Mouse (Mus musculus) natural killer cell, adult 2 months (primary cell): ENCODE measurements around the gene Cd160.
A peak's percentile ranks its signal among the peaks of the same experiment; 100 is the strongest.

Experiments used
- DNase-seq, 2 experiments: peaks; one replicate each; pipeline ENCODE4 v3.0.0; 2022; ENCODE audit warnings: low spot score in 2 of 2

The Cd160 gene

GRCm38 (mm10) chr3:96828984-96829383, at the start of gene Cd160, which contains the start of gene Pdzk1:
Gene Cd160 (minus strand): TSS chr3:96829351.
Gene Pdzk1 (plus strand): TSS chr3:96829284.
- DNase-seq = no peak

DNA sequence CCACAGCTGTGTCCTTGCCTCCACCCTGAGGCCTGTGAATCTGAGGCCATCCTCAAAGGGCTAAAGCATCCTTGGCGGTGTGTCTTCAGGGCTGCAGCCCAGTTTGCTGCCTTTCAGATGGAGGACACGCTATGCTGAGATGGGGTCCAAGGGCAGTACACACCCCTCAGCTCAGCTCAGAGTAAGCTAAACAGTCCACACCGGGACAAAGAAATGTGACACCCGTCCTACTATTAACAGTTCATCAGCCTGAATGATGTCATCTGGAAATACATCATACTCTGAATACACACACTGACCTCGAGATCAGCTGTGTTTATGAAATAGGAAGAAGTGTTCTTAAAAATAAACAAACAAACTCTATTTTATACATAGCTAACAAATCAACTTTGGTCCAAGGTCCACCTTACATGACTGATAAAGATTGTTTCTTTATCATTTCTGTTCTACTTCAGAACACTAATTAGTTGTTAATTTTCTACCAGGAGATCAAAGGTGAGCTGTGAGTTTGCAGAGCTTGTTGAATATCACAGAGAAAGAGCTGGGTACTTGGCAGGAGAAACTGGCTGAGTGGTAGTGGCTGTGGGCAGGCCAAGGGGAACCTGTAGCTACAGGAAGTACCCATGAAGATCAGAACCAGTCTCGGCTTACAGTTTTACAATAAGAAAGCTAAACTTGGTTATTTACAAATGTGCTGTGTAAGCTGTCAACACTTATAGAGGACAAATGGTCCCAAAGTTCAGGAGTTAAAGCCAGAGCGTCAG, 45.8 kb upstream of the Cd160 start:
- no peak for DNase-seq

GRCm38 (mm10) chr3:96872501-96872900, 43.4 kb upstream of the Cd160 start:
- DNase-seq = no peak

DNA sequence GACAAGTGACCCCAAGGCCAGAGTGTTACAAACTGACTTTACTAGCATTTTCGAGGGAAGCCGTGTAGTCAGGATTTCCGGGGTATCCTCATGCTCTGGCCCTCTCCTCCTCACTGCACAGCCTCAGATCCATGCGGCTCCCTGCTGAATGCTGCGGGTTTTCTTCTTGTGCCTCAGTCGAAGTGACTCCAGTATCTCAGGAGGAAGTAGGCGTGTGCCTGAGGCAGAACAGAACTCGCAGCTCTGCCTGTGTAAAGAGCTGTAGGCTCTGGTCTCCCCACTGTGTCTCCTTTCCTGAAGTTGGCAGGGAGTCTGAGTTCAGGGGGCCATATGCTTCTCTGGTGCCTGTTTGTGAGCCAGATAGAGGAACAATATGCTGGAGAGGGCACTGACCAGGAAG, 41.9 kb upstream of the Cd160 start:
- DNase-seq = no peak

DNA sequence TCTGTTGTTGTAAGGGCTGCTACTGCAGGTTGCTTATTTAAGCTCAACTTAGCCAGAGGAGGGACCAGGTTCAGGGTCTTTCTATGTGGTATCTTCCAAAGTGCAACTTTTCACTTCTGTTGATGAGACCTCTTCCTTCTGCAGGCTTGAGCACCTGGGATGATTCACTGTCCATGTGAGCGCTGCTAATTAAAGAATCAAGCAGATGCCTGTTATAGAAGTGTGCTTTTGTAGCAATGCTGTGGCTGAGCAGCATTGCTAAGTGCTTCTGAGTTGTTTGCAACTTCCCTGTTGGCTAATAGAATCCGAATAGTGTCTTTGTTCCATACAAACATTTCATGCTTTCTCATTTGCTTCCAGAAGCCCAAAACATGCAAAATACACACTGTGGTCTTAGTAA, 41.1 kb upstream of the Cd160 start:
- no peak for DNase-seq

DNA sequence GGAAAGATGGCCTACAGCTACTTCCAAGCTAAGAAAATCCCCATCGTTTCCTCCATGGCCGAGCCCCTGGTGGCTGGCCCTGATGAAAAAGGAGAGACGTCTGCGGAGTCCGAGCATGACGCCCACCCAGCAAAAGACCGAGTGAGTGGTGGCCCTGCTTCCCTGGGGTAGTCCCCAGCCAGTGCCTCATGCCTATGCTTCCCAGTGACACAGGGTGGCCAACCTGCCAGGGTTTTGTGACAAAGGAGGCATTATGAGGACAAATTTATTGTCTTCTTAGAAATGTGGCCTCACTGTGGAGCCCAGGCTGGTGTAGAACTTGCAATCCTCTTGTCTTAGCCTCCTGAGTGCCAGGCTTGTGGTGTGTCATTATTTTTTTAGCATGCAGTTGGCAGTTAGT, 39.9 kb upstream of the Cd160 start:
- no peak for DNase-seq

GRCm38 (mm10) chr3:96868566-96868965, 39.4 kb upstream of the Cd160 start:
- no peak for DNase-seq

- no peak for DNase-seq
Observed at GRCm38 (mm10) chr3:96867863-96868262, 38.7 kb upstream of the Cd160 start.

- DNase-seq = no peak
Observed at GRCm38 (mm10) chr3:96860498-96860897, 31.3 kb upstream of the Cd160 start.

DNA sequence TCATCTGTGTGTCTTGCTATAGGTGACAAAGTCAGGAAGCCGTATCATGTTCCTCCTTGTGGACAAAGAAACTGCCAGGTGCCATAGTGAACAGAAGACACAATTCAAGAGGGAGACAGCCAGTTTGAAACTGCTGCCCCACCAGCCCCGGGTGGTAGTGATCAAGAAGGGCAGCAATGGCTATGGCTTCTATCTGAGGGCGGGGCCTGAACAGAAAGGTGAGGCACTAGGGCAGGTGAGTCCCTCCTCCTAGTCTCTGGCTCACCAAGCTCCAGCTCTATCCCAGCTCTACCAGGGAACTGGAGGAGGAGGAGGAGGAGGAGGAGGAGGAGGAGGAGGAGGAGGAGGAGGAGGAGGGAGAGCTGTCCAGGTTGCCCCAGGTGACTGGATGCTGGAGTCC, 26.7 kb upstream of the Cd160 start:
- no peak for DNase-seq

- DNase-seq = no peak
Observed at GRCm38 (mm10) chr3:96854376-96854775, 25.2 kb upstream of the Cd160 start.

DNA sequence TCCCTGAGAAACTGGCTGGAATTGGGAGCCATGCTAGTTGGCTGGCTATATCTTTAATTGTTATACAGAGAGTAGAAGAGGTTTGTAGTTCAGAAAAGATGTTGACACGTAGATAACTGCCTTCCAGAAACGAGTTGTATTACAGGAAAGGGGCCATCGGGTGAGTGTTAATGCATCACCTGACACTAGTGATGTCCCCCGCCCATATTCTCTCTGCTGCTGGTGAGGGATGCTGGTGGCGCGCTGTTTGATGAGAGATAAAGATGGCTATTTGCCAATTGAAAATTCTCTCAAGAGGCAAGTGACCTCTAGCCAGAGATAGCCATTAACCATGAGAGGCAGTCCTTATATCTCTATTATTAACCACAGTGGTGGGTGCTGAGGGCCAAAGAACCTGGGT, 23.4 kb upstream of the Cd160 start:
- no peak for DNase-seq

DNA sequence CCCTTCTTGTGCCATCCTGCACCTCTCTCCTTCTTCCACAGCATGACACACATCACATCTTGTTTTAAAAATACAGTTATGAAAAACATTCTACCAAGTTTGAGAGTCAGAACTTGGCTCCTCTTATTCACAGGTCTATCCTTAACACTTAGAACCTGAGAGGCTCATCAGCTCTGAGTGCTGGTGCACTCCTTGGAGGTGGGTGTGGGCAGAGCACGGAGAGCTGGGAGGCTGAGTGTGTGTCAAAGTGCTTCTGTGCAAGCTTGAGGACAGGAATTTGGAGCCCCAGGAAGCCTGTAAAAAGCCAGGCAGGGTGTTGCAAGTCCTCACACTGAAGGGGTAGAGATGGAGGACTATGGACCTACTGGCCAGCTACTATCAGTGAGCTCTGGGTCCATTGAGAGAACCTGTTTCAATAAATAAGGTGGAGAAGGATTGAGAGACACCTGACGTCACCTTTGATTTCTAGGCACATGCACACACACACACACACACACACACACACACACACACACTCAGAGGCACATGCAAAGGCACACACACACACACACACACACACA, 20.1 kb upstream of the Cd160 start:
- no peak for DNase-seq

DNA sequence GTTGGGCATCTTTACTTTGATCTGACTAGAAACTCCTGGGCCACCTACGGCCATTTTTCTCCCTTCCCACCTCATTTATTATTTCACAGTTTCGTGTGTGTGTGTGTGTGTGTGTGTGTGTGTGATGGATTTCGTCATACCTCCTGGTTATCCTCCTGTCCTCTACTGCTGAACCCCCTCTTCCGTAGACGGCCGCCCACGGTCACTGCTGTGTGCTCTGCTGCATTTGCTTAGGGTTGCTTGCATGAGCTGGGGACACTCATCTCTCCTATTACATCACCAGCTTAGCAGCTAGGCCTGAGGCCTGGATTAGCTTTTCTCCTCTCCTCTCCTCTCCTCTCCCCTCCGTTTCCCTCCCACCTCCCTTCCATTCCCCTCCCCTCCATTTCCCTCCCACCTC, 19.3 kb upstream of the Cd160 start:
- no peak for DNase-seq

GRCm38 (mm10) chr3:96847661-96848060, 18.5 kb upstream of the Cd160 start:
- peak; percentile 68 to 81 for DNase-seq

DNA sequence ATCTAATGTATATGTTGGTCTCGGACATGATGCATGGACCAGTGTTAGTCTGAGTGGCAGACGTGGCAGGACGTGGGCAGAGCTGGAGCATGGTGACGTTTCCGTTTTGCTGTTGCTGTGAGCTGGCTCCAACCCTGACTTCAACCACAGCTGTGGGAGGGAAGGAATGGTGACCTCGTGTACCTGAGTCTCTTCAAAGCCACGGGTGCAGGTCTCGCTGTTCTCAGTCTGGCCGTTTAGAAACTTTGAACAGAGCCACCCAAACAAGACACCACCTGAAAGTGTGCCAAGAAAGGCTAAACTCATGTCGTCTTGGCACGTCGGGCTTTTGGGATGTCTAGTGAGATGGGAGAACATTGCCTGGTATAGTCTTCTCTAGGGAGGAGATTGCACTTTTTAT, 17.8 kb upstream of the Cd160 start:
- peak; percentile 23 to 32 for DNase-seq

DNA sequence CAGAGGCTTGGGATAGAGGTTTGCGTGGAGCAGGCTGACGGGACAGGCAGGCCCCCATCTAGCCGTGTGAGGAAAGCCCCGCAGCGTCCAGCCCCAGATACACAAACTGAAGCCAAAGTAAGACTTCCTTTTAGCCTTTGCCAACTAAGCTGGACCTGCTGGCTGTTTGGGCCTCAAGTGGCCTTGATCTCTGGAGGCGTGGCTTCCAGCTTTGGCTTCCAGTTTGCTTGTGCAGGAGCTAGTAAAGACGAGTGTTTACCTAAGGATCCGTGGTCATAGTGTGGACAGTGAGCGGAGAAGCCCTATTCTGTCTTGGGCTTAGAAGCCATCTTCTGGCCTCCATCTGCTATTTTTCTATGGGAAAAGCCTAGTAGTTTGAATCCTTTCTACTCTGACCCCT, 16.7 kb upstream of the Cd160 start:
- DNase-seq = no peak

GRCm38 (mm10) chr3:96845191-96845590, 16.0 kb upstream of the Cd160 start:
- DNase-seq = no peak

DNA sequence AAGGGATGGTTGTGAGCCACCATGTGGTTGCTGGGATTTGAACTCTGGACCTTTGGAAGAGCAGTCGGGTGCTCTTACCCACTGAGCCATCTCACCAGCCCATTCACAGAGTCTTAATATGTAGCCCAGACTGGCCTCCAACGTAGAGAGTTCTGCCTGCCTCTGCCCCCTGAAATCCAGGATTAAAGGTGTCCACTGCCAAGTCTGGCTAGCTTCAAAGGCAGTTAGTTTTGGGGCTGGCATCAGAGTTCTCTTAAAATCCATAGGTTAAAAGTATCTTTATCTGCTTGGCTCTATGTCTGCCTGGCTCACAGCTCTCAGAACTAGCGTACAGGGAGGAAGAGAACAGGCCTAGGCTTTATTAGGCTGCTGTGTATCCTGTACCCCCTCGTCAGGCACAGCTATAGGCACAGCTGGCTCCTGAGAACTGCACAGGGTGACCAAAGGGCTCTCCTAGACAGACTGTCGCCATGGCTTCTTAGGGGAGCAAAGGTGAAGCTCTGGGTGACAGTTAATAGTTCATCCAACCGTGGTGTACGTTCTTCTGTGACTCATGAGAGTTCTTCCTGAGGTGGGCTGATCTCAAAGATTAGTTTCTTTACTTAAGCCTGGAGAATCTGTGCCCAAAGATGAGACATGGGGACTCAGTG, 10.0 kb upstream of the Cd160 start:
- no peak for DNase-seq

DNA sequence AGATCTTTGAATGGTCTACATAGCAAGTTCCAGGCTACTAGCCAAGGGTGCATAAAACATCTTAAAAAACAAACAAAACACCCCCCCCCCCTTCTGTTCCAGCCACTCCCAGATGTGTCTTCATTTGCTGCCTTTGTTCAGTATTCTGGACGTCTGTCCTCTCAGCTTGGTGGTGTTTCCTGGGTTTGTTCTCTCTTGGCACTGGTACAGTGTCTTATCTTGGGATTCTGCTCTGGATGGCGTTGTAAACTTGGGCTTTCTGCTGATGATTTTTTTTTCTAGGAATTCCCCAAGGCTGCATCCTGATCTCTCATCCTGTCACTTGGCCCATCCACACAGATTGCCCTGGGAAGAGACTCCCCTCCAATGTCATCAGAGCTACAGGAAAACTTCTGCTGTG, 7.3 kb upstream of the Cd160 start:
- no peak for DNase-seq

- no peak for DNase-seq
Observed at GRCm38 (mm10) chr3:96834587-96835348, 5.6 kb upstream of the Cd160 start.

DNA sequence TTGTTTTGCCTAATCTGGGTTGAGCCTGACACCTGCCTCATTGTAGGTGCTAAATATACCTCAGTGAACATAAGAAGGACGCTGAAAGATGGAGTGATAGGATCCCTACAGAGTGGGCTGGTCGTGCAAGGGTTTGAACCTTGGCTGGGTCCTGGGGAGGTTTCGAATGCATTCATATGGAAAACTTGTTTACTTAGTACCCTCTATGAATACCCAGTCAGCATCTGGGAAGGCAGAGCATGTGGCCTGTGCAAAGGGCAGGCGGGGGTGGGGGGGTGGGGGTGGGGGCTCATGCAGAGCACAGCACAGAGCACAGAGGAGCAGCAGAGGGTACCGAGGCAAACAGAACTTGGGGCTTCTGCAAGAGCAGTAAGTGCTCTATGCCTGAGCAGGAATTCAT, 3.8 kb upstream of the Cd160 start:
- no peak for DNase-seq
